Mouse (Mus musculus): ENCODE results near the gene Ptpre. TPM values are rescaled to one million over a fixed set of nuclear protein-coding genes. Genes with fewer than 3 reads are reported as not detected.

The Ptpre gene
- polyA plus RNA-seq, 1 experiment from 2014 or later, result 4.7 TPM

- H3K27ac ChIP-seq (ENCODE audit: low read depth, low read length), result no peak overlapping the region
- no peak for TF ChIP-seq CTCF (IDR thresholded peaks at IDR 0.05; ENCODE audit: low read depth)
These were observed 60.5 kb downstream of the Ptpre start for GRCm38 (mm10) chr7:135597604-135598289.

DNA sequence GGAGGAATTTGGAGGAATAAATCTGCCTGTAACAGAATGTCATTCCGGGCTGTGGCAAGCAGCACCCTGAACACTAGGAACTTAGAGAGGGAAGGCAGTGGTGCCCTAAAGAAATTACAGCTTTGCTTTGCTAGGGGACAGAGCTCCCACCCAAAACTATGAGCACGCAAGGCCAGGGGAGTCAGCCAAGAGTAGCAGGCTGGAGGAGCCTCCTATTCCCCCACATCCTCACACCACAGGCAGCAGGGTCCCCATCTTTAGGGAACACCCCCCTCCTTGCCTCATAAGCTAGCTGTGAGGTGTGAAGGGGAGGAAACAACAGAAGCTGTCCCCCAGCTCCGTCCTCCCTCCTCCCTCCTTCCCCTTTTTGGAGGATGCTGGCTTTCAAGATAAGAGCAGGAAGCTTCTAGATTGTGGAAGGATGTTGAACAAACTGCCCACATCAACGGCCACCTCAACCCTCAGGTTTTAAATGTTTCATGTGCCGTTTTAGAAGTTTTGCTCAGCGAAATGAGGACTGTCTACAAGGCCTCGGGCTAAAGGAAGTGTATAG, 61.1 kb downstream of the Ptpre start:
- no peak for TF ChIP-seq CTCF (IDR thresholded peaks at IDR 0.05; ENCODE audit: low read depth)
- no peaks in the 10 kb centered on the region for H3K27me3 ChIP-seq (replicated peaks; ENCODE audit: control insufficient read depth, insufficient read depth, low read length)
- H3K36me3 ChIP-seq (ENCODE audit: control insufficient read depth, insufficient read depth), result no peaks in the 10 kb centered on the region
- H3K4me1 ChIP-seq (replicated peaks; ENCODE audit: control insufficient read depth, insufficient read depth, low read length), result peaks cover 4% of the 10 kb centered on the region
- H3K27ac ChIP-seq (ENCODE audit: low read depth, low read length), result no peak overlapping the region
- ATAC-seq, result no peak
- H3K9ac ChIP-seq (ENCODE audit: low read depth, low read length), result no peak overlapping the region
- 68% methylated on average over 7 of the region's 7 CpGs for WGBS
- H3K9me3 ChIP-seq (ENCODE audit: control insufficient read depth), result no peaks in the 10 kb centered on the region
- H3K4me2 ChIP-seq (replicated peaks; ENCODE audit: low read depth), result no peak overlapping the region
- no peak overlapping the region for H3K4me3 ChIP-seq (ENCODE audit: low read depth, low read length)

More at GRCm38 (mm10) chr7:135597604-135598289, 60.5 kb downstream of the Ptpre start:
- peak; percentile 10; the same call in 1 of the 2 replicates for ATAC-seq
- peaks cover 4% of the 10 kb centered on the region for H3K4me1 ChIP-seq (replicated peaks; ENCODE audit: control insufficient read depth, insufficient read depth, low read length)
- H3K9me3 ChIP-seq (ENCODE audit: control insufficient read depth), result no peaks in the 10 kb centered on the region
- no peak overlapping the region for H3K4me3 ChIP-seq (ENCODE audit: low read depth, low read length)
- 0 out of 2 replicates have a peak overlapping the region, but pooled peaks have one; percentile 3 for H3K4me2 ChIP-seq (replicated peaks; ENCODE audit: low read depth)
- WGBS, result 39% methylated on average over 12 of the region's 12 CpGs
- no peak overlapping the region for H3K9ac ChIP-seq (ENCODE audit: low read depth, low read length)
- no peaks in the 10 kb centered on the region for H3K36me3 ChIP-seq (ENCODE audit: control insufficient read depth, insufficient read depth)
- no peaks in the 10 kb centered on the region for H3K27me3 ChIP-seq (replicated peaks; ENCODE audit: control insufficient read depth, insufficient read depth, low read length)

DNA sequence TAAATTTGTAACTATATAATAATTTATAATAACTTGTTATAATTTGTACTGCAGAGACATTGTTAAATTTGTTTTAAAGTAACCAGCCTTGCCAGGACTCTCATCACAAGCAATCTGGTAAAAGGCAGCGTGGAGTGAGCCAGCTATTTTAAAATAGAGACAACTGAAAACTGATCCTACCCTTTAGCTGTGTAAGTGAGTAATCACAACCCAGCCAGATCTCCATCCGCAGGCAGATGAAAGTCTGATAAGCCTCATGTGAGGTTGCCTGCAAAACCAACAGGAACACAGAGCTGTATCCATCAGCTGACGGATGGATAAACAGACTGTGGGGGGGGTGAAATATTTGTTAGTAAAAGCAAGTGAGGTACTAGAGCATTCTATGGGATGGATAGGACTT, 62.8 kb downstream of the Ptpre start:
- no peak overlapping the region for H3K4me2 ChIP-seq (replicated peaks; ENCODE audit: low read depth)
- H3K4me3 ChIP-seq (ENCODE audit: low read depth, low read length), result no peak overlapping the region
- no peaks in the 10 kb centered on the region for H3K9me3 ChIP-seq (ENCODE audit: control insufficient read depth)
- no peak overlapping the region for H3K9ac ChIP-seq (ENCODE audit: low read depth, low read length)
- no peaks in the 10 kb centered on the region for H3K36me3 ChIP-seq (ENCODE audit: control insufficient read depth, insufficient read depth)
- TF ChIP-seq CTCF (IDR thresholded peaks at IDR 0.05; ENCODE audit: low read depth), result no peak
- H3K27me3 ChIP-seq (replicated peaks; ENCODE audit: control insufficient read depth, insufficient read depth, low read length), result no peaks in the 10 kb centered on the region
- peaks cover 4% of the 10 kb centered on the region for H3K4me1 ChIP-seq (replicated peaks; ENCODE audit: control insufficient read depth, insufficient read depth, low read length)
- no peak overlapping the region for H3K27ac ChIP-seq (ENCODE audit: low read depth, low read length)
- ATAC-seq, result no peak
- 65% methylated on average over 3 of the region's 3 CpGs for WGBS

GRCm38 (mm10) chr7:135601607-135602006, 64.3 kb downstream of the Ptpre start:
- H3K4me1 ChIP-seq (replicated peaks; ENCODE audit: control insufficient read depth, insufficient read depth, low read length), result no peaks in the 10 kb centered on the region; the same call in 1 of the 2 replicates
- no peaks in the 10 kb centered on the region for H3K9me3 ChIP-seq (ENCODE audit: control insufficient read depth)
- H3K36me3 ChIP-seq (ENCODE audit: control insufficient read depth, insufficient read depth), result no peaks in the 10 kb centered on the region
- no peak overlapping the region for H3K4me2 ChIP-seq (replicated peaks; ENCODE audit: low read depth)
- no peak for ATAC-seq
- no peaks in the 10 kb centered on the region for H3K27me3 ChIP-seq (replicated peaks; ENCODE audit: control insufficient read depth, insufficient read depth, low read length)
- H3K27ac ChIP-seq (ENCODE audit: low read depth, low read length), result no peak overlapping the region
- no peak overlapping the region for H3K9ac ChIP-seq (ENCODE audit: low read depth, low read length)
- 85% methylated on average over 8 of the region's 8 CpGs for WGBS
- no peak for TF ChIP-seq CTCF (IDR thresholded peaks at IDR 0.05; ENCODE audit: low read depth)
- H3K4me3 ChIP-seq (ENCODE audit: low read depth, low read length), result no peak overlapping the region

DNA sequence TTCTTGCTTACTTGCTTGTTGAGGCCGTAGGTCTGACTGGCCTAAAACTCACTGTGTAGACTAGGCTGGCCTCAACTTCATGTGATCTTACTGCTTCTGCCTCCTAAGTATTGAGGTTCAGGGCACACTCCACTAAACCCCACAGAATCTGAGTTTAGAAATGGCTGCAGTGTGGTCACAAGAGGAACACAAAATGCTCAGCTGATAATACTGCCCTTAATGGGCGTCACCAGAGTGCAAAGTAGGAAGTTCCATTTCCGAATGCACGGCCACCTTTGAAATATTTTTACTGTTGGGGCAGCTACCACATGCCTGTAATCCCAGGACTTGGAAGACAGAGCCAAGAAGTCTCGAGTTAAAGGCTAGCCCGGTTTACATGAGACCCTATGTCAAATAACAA, 65.0 kb downstream of the Ptpre start:
- no peak overlapping the region for H3K4me2 ChIP-seq (replicated peaks; ENCODE audit: low read depth)
- WGBS, result 90% methylated on average over 6 of the region's 6 CpGs
- H3K27ac ChIP-seq (ENCODE audit: low read depth, low read length), result no peak overlapping the region
- no peaks in the 10 kb centered on the region for H3K27me3 ChIP-seq (replicated peaks; ENCODE audit: control insufficient read depth, insufficient read depth, low read length)
- H3K36me3 ChIP-seq (ENCODE audit: control insufficient read depth, insufficient read depth), result no peaks in the 10 kb centered on the region
- no peak for TF ChIP-seq CTCF (IDR thresholded peaks at IDR 0.05; ENCODE audit: low read depth)
- no peak overlapping the region for H3K9ac ChIP-seq (ENCODE audit: low read depth, low read length)
- H3K4me1 ChIP-seq (replicated peaks; ENCODE audit: control insufficient read depth, insufficient read depth, low read length), result no peaks in the 10 kb centered on the region; the same call in 1 of the 2 replicates
- no peak for ATAC-seq
- H3K9me3 ChIP-seq (ENCODE audit: control insufficient read depth), result no peaks in the 10 kb centered on the region
- H3K4me3 ChIP-seq (ENCODE audit: low read depth, low read length), result no peak overlapping the region

DNA sequence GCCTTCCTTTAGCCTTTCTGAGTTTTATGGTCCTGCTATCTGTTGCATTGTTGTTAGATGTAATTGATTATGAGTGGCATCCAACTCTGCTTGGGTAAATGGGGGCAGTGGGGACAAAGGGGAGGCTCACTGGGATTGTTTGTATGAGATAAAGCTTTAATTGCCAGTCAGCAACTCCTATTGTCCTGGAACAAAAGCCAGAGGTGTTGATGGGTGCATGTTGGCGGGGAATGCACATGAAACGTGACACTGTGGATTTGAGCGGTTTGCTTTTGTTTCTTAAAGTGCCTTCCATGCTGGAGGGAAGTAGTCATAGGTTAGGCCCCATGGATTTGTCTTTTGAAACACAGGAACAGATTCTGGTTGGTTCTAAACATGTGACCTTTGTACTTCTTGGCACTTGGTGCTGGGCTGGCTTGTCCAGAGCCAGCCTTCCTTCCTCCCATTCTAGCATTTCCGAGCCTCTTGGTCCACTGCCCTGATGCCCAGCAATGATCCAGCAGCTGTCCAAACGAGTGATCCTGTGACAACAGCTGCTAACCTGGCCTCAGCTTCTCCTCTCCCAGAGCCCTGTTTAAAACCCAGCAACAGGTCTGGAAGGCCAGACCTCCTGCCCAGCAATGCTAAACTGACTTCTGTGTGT, 65.7 kb downstream of the Ptpre start:
- Histone ChIP-seq H3K27ac (ENCODE audit: low read depth, low read length) (no peak overlapping the region; the same call in 1 of the 2 replicates), H3K4me1 (replicated peaks; ENCODE audit: control insufficient read depth, insufficient read depth, low read length) (no peaks in the 10 kb centered on the region; the same call in 1 of the 2 replicates), H3K4me2 (replicated peaks; ENCODE audit: low read depth) (no peak overlapping the region), H3K36me3 (ENCODE audit: control insufficient read depth, insufficient read depth) (no peaks in the 10 kb centered on the region), H3K9ac (ENCODE audit: low read depth, low read length) (no peak overlapping the region), H3K4me3 (ENCODE audit: low read depth, low read length) (no peak overlapping the region), H3K27me3 (replicated peaks; ENCODE audit: control insufficient read depth, insufficient read depth, low read length) (no peaks in the 10 kb centered on the region), H3K9me3 (ENCODE audit: control insufficient read depth) (no peaks in the 10 kb centered on the region)
- 43% methylated on average over 5 of the region's 5 CpGs for WGBS
- no peak for TF ChIP-seq CTCF (IDR thresholded peaks at IDR 0.05; ENCODE audit: low read depth)
- no peak for ATAC-seq

Data from intestine, postnatal 0 days (tissue).